Mouse (Mus musculus) myocyte (in vitro differentiated cells): Measurements from ENCODE around the gene Hyal3. TPM values are rescaled to one million over a fixed set of nuclear protein-coding genes. Genes with fewer than 3 reads are reported as not detected.

ENCODE experiments used
- H3K27me3 ChIP-seq: one replicate; pipeline ENCODE4 v1.6.1; 2011; ENCODE audit not compliant: control insufficient read depth, insufficient read depth, insufficient read length
- H3K36me3 ChIP-seq: one replicate; pipeline ENCODE4 v1.6.1; 2011; ENCODE audit not compliant: control insufficient read depth, insufficient read depth
- H3K4me2 ChIP-seq: one replicate; pipeline ENCODE4 v1.6.1; 2011; ENCODE audit warnings: low read depth, control low read depth
- H3K4me3 ChIP-seq: one replicate; pipeline ENCODE4 v1.5.1; 2011; ENCODE audit warnings: mild to moderate bottlenecking, control low read depth, moderate library complexity
- H3K79me2 ChIP-seq: one replicate; pipeline ENCODE4 v1.6.1; 2011; ENCODE audit not compliant: control insufficient read depth, insufficient read depth
- H3ac ChIP-seq: one replicate; pipeline ENCODE4 v1.6.1; 2011; ENCODE audit not compliant: control insufficient read depth, insufficient read length
- CEBPB ChIP-seq: IDR thresholded peaks from 2 replicates; pipeline ENCODE4 v1.6.1; 2011; ENCODE audit warnings: mild to moderate bottlenecking, moderate library complexity; ENCODE audit not compliant: poor library complexity, insufficient read depth, severe bottlenecking
- E2F4 ChIP-seq: IDR thresholded peaks from one replicate; pipeline ENCODE4 v1.6.1; 2011; ENCODE audit warnings: mild to moderate bottlenecking, control low read depth, moderate library complexity; ENCODE audit not compliant: insufficient read depth
- MAX ChIP-seq: IDR thresholded peaks from one replicate; pipeline ENCODE4 v1.6.1; 2011; ENCODE audit warnings: low read depth, mild to moderate bottlenecking, control low read depth
- MYOD1 ChIP-seq, 3 experiments: IDR thresholded peaks; one replicate each; pipeline ENCODE4 v1.6.1; 2011; ENCODE audit warnings: control low read depth in 2 of 3, low read depth in 2 of 3, mild to moderate bottlenecking in 2 of 3, moderate library complexity in 1 of 3; ENCODE audit not compliant: insufficient read length in 2 of 3, control insufficient read depth in 1 of 3
- MYOG ChIP-seq, 3 experiments: IDR thresholded peaks; one replicate each; pipeline ENCODE4 v1.6.1; 2011; ENCODE audit warnings: control low read depth in 2 of 3, low read depth in 2 of 3, mild to moderate bottlenecking in 2 of 3; ENCODE audit not compliant: insufficient read length in 2 of 3, control insufficient read depth in 1 of 3, insufficient read depth in 1 of 3
- POLR2A ChIP-seq: IDR thresholded peaks from one replicate; pipeline ENCODE4 v1.6.1; 2011; ENCODE audit warnings: low read depth, mild to moderate bottlenecking, control low read depth, moderate library complexity; ENCODE audit not compliant: insufficient read length
- POLR2AphosphoS2 ChIP-seq: IDR thresholded peaks from one replicate; pipeline ENCODE4 v1.6.1; 2011; ENCODE audit warnings: low read depth, control low read depth; ENCODE audit not compliant: insufficient read length
- REST ChIP-seq: IDR thresholded peaks from one replicate; pipeline ENCODE4 v1.6.1; 2011; ENCODE audit warnings: mild to moderate bottlenecking, control low read depth, moderate library complexity; ENCODE audit not compliant: insufficient read depth, insufficient read length
- SRF ChIP-seq: IDR thresholded peaks from one replicate; pipeline ENCODE4 v1.6.1; 2011; ENCODE audit warnings: low read depth; ENCODE audit not compliant: control insufficient read depth, insufficient read length
- TCF12 ChIP-seq: IDR thresholded peaks from one replicate; pipeline ENCODE4 v1.6.1; 2011; ENCODE audit warnings: mild to moderate bottlenecking, control low read depth; ENCODE audit not compliant: poor library complexity, insufficient read depth, severe bottlenecking
- TCF3 ChIP-seq: IDR thresholded peaks from one replicate; pipeline ENCODE4 v1.6.1; 2011; ENCODE audit warnings: low read depth, control low read depth; ENCODE audit not compliant: insufficient read length
- USF1 ChIP-seq: IDR thresholded peaks from one replicate; pipeline ENCODE4 v1.6.1; 2011; ENCODE audit warnings: low read depth, mild to moderate bottlenecking, control low read depth, moderate library complexity
- polyA plus RNA-seq: library from polyadenylated mRNA; unstranded; fragments of >200 nt; fragmentation: generic; extraction: Trizol; gene quantifications from one replicate; pipeline ENCODE4 v1.2.1, GENCODE M21; 2012; ENCODE audit warnings: missing spikeins

Gene Hyal3
- polyA plus RNA-seq, 1 experiment, result 0.43 TPM

DNA sequence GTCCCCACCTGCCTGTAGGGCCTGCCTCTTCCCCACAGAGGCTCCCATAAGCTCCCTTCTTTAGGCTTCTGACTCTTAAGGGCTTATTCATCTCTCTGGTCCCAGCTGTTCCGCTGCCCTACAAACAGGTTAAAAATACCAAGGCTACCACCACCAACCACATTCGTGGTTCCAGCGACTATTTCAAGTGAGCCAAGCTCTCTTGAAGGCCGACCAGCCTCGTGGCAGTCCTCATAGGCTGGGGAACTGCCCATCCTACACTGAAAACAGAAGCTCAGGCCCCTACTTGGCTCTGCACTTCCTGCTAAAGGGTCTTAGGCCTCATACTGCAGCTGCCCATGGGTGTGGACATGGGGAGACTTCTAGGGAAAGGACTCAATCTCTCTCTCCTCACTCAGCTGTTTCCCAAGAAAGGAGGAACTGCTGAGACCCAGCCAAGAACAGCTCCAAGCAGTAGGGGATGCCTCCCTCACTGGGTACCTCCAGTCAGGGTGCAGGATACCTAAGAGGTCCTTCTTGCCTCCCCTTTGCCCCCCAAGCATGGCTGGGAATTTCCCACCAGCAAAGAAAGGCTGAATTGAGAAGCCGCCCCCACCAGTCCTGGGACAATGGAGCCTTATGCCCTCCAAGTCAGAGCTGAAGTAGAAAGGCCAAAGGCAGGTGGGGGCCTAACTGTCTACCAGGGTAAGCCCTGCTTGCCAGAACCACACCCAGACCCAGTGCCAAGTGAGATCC is 31.0 kb downstream of the Hyal3 start:
- Histone ChIP-seq H3K79me2 (no peaks in the 10 kb centered on the region), H3K27me3 (no peaks in the 10 kb centered on the region), H3K4me3 (peak overlapping the region; percentile 6), H3K4me2 (peak overlapping the region; percentile 71), H3K36me3 (peaks cover 14% of the 10 kb centered on the region), H3ac (no peak overlapping the region)
- TF ChIP-seq TCF3 (no peak), MAX (no peak), POLR2AphosphoS2 (peak; percentile 17), USF1 (no peak), TCF12 (peak; percentile 64), MYOD1 (IDR thresholded peaks at IDR 0.05; ENCODE audit: control insufficient read depth in 1 of 3, insufficient read length in 2 of 3, low read depth in 2 of 3) (peak; percentile 51 to 54 (median 53)), MYOG (IDR thresholded peaks at IDR 0.05; ENCODE audit: control insufficient read depth in 1 of 3, insufficient read depth in 1 of 3, insufficient read length in 2 of 3, low read depth in 2 of 3) (peak in 2 of 3 experiments; percentile 62 to 89), CEBPB (no peak), REST (no peak), POLR2A (no peak), E2F4 (no peak), SRF (no peak)

DNA sequence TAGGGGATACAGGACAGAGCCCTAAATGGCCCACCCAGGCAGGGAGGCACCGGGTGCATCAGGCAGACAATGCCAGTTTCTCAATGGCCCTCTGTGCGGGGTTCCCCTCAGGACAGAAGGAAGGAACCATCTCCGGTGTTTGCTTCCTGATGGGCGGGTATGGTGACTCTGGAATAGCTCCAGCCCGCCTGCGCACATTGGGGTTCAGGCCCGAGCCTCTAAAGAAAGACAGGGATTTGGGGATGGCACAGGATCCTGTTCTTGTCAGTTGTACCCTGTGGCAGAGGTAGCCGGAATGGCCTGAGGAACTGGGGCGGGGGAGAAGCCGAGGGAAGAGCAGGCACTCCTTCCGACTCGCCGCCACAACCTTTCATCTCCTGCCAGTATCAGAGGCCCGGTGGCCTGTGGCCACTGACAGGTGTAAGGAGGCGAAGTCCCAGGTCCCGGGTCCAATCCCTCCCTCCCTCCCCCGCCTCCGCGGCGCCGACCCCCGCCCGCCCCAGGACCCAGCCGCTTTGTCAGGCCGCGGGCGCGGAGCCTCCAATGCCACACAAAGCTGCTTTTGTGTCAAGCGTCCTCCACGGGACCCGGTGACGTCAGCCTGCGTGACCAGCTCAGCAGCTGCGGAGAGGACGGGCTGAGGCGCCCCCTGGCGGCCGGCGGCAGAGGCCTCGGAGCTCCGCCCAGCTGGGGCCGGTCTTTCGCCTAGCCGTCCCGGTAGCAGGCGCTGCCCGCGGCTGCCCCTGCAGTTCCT is 31.8 kb downstream of the Hyal3 start:
- Histone ChIP-seq H3ac (no peak overlapping the region), H3K36me3 (peaks cover 18% of the 10 kb centered on the region), H3K79me2 (no peaks in the 10 kb centered on the region), H3K4me2 (peak overlapping the region; percentile 71), H3K4me3 (peak overlapping the region; percentile 6), H3K27me3 (no peaks in the 10 kb centered on the region)
- TF ChIP-seq CEBPB, result no peak
- peak; percentile 53 to 96 (median 94) for TF ChIP-seq MYOG (IDR thresholded peaks at IDR 0.05; ENCODE audit: control insufficient read depth in 1 of 3, insufficient read depth in 1 of 3, insufficient read length in 2 of 3, low read depth in 2 of 3)
- TF ChIP-seq E2F4, result no peak
- TF ChIP-seq TCF12, result no peak
- peak in 2 of 3 experiments; percentile 88 for TF ChIP-seq MYOD1 (IDR thresholded peaks at IDR 0.05; ENCODE audit: control insufficient read depth in 1 of 3, insufficient read length in 2 of 3, low read depth in 2 of 3)
- no peak for TF ChIP-seq MAX
- no peak for TF ChIP-seq REST
- peak; percentile 76 for TF ChIP-seq POLR2A
- TF ChIP-seq USF1, result no peak
- peak; percentile 85 for TF ChIP-seq POLR2AphosphoS2
- TF ChIP-seq SRF, result no peak
- TF ChIP-seq TCF3, result peak; percentile 55

GRCm38 (mm10) chr9:107612945-107613569 is 32.4 kb downstream of the Hyal3 start:
- no peaks in the 10 kb centered on the region for H3K79me2 ChIP-seq
- H3ac ChIP-seq, result no peak overlapping the region
- peak overlapping the region; percentile 65 for H3K4me2 ChIP-seq
- H3K27me3 ChIP-seq, result no peaks in the 10 kb centered on the region
- peaks cover 22% of the 10 kb centered on the region for H3K36me3 ChIP-seq
- TF ChIP-seq MYOD1 (IDR thresholded peaks at IDR 0.05; ENCODE audit: control insufficient read depth in 1 of 3, insufficient read length in 2 of 3, low read depth in 2 of 3) (no peak), TCF12 (no peak), POLR2AphosphoS2 (no peak), SRF (no peak), REST (no peak), POLR2A (no peak), CEBPB (no peak), TCF3 (no peak), E2F4 (no peak), MYOG (IDR thresholded peaks at IDR 0.05; ENCODE audit: control insufficient read depth in 1 of 3, insufficient read depth in 1 of 3, insufficient read length in 2 of 3, low read depth in 2 of 3) (no peak), MAX (no peak), USF1 (no peak)
- peak overlapping the region; percentile 6 for H3K4me3 ChIP-seq

DNA sequence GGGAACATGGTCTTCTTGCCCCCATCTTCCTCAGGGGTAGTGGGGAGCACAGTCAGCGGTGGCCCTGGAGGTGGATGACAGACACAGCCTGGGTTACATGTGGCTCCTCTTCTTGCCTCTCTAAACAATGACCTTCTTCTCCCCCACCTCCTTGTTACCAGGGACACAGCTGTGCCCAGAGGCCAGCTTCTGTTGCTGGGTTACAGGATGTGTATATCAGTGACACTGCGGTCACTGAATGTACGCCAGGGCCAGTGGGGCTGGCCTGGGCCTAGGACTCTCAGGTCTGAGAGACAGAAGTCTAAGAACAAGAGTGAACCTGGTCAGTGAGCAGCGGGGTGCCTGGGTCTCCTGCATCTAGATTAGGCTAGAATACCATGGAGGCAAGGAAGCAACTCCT is 34.4 kb downstream of the Hyal3 start:
- TF ChIP-seq POLR2AphosphoS2, result peak; percentile 30
- TF ChIP-seq POLR2A, result no peak
- no peak for TF ChIP-seq TCF12
- TF ChIP-seq USF1, result no peak
- H3K79me2 ChIP-seq, result no peaks in the 10 kb centered on the region
- H3ac ChIP-seq, result no peak overlapping the region
- no peak overlapping the region for H3K4me2 ChIP-seq
- peaks cover 22% of the 10 kb centered on the region for H3K36me3 ChIP-seq
- H3K4me3 ChIP-seq, result no peak overlapping the region
- no peaks in the 10 kb centered on the region for H3K27me3 ChIP-seq
